Mouse (Mus musculus) ES-Bruce4 (cell line): ENCODE results near the gene Vax1. TPM values are rescaled to one million over a fixed set of nuclear protein-coding genes. Genes with fewer than 3 reads are reported as not detected.

ENCODE experiments used
- H3K27ac ChIP-seq: 2 replicates; pipeline ENCODE4 v1.5.1; 2012; ENCODE audit warnings: low read length, inconsistent platforms; ENCODE audit not compliant: insufficient read depth
- H3K27me3 ChIP-seq: 2 replicates; pipeline ENCODE4 v1.6.1; 2012; ENCODE audit warnings: mild to moderate bottlenecking, low read length, inconsistent platforms; ENCODE audit not compliant: control insufficient read depth, poor library complexity, insufficient read depth, severe bottlenecking
- H3K36me3 ChIP-seq: 2 replicates; pipeline ENCODE4 v1.6.1; 2012; ENCODE audit warnings: inconsistent platforms, mild to moderate bottlenecking, low read length, moderate library complexity; ENCODE audit not compliant: control insufficient read depth, poor library complexity, insufficient read depth, severe bottlenecking
- H3K4me1 ChIP-seq: one replicate; pipeline ENCODE4 v1.8.1; 2011; ENCODE audit warnings: low read length; ENCODE audit not compliant: control insufficient read depth, insufficient read depth
- H3K4me3 ChIP-seq: 2 replicates; pipeline ENCODE4 v1.5.1; 2011; ENCODE audit warnings: low read depth, mild to moderate bottlenecking, low read length
- H3K9ac ChIP-seq: 2 replicates; pipeline ENCODE4 v1.6.1; 2012; ENCODE audit warnings: low read depth, mild to moderate bottlenecking, inconsistent platforms; ENCODE audit not compliant: poor library complexity, severe bottlenecking
- H3K9me3 ChIP-seq: replicated peaks from 2 replicates; pipeline ENCODE4 v1.6.1; 2012; ENCODE audit warnings: mild to moderate bottlenecking, low read length, inconsistent platforms; ENCODE audit not compliant: control insufficient read depth, poor library complexity, insufficient read depth, severe bottlenecking
- CTCF ChIP-seq: IDR thresholded peaks from one replicate; pipeline ENCODE4 v1.8.1; 2011; ENCODE audit warnings: low read depth, low read length
- EP300 ChIP-seq: IDR thresholded peaks from 2 replicates; pipeline ENCODE4 v1.6.1; 2011; ENCODE audit warnings: low read depth, low read length; ENCODE audit not compliant: insufficient read depth
- POLR2A ChIP-seq: IDR thresholded peaks from one replicate; pipeline ENCODE4 v1.8.1; 2011; ENCODE audit warnings: low read length; ENCODE audit not compliant: insufficient read depth
- polyA plus RNA-seq: library from polyadenylated mRNA; stranded (reverse); fragments of >200 nt; gene quantifications from 2 replicates; pipeline ENCODE4 v1.2.4, GENCODE M21; 2011; ENCODE audit warnings: low read depth; ENCODE audit not compliant: missing spikeins, insufficient read depth, insufficient read length

The Vax1 gene
- polyA plus RNA-seq, 1 experiment, result not detected

- Histone ChIP-seq H3K9me3 (no peaks in the 10 kb centered on the region), H3K4me1 (no peaks in the 10 kb centered on the region), H3K4me3 (0 out of 2 replicates have a peak overlapping the region, but pooled peaks have one; percentile 20), H3K27me3 (peaks cover 55% of the 10 kb centered on the region), H3K9ac (peak overlapping the region; percentile 72), H3K36me3 (no peaks in the 10 kb centered on the region), H3K27ac (no peak overlapping the region)
- no peak for TF ChIP-seq POLR2A
- no peak for TF ChIP-seq CTCF
- TF ChIP-seq EP300, result no peak
Measured at GRCm38 (mm10) chr19:59166879-59167278, 3.0 kb downstream of the Vax1 start.

DNA sequence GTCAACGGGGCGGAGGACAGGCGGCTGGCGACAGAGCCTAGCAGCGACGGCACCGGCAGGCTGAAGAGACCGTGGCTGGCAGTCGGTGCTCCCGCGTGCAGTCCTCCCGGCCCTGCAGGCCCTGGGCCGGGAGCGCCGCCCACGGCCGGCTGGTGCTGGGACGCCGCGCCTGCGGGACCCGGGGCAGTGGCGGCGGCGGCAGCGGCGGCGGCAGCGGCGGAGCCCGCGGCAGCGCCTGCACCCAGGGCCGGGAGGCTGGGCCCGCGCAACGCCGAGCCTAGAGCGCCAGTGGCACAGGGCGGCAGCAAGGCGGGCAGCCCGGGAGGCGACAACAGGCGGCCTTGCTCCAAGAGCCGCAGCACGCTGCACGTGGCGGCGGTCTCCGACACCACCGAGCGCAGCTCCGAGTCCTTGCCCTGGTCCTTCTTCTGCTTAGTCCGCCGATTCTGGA, 3.5 kb downstream of the Vax1 start:
- H3K27ac ChIP-seq, result no peak overlapping the region
- peaks cover 50% of the 10 kb centered on the region for H3K27me3 ChIP-seq
- no peaks in the 10 kb centered on the region for H3K4me1 ChIP-seq
- no peaks in the 10 kb centered on the region for H3K9me3 ChIP-seq
- TF ChIP-seq CTCF (no peak), POLR2A (no peak), EP300 (no peak)
- peak overlapping the region; percentile 72 for H3K9ac ChIP-seq
- peak overlapping the region; percentile 63 for H3K4me3 ChIP-seq
- no peaks in the 10 kb centered on the region for H3K36me3 ChIP-seq

DNA sequence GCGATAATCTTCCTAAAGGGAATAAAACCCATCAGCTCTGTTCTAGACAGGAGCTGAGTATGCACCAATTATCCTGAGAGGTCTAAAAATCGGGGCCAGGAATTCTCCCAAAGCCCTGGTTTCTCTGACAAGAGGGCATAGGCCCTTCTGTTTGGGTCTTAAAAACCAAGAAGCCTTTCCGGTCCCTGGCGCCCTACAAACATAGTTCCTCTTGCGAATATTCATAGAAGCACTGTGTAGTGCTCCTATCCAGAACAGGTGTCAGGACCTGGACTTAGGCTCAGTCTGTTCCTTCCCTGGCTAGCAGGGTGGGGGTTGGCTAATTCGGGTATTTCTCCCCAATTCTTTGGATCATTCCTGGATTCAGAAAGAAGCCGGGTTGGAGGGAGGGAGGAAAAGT, 4.3 kb downstream of the Vax1 start:
- peaks cover 43% of the 10 kb centered on the region for H3K27me3 ChIP-seq
- no peak overlapping the region for H3K4me3 ChIP-seq
- H3K9me3 ChIP-seq, result no peaks in the 10 kb centered on the region
- no peaks in the 10 kb centered on the region for H3K36me3 ChIP-seq
- H3K27ac ChIP-seq, result no peak overlapping the region
- no peak overlapping the region; the same call in 1 of the 2 replicates for H3K9ac ChIP-seq
- TF ChIP-seq POLR2A (no peak), CTCF (no peak), EP300 (no peak)
- H3K4me1 ChIP-seq, result no peaks in the 10 kb centered on the region

DNA sequence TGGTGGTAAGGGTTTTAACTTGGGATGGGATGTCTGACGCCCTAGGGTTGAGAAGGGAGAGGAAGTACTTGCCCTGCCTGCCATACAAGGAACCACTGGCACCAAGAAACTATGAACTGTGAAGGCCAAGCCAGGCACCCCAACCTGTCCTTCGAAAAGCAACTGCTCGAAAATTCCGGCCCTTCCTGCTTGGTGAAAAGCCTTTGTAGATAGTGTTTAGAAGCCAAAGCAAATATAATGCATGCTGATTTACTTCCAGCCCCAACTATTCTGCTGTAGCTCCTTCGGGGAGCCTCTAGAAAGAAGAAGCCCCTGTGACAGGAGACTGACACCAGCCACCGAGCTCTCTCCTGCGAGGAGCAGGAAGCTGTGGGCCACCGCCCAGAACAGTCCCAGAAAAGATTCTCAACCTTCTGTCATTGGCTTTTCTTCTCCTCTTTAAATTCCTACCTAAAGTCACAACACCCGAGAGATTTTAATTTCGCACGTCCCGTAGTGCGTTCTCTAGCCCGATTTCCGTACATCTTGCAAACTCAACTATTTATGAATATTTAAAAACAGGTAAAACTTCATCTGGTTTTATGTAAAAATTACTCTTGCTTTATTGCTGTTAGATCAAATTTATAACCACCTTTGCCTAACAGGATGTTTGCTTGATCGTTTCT, 4.8 kb downstream of the Vax1 start:
- Histone ChIP-seq H3K9ac (no peak overlapping the region), H3K4me3 (no peak overlapping the region), H3K27me3 (peaks cover 38% of the 10 kb centered on the region), H3K9me3 (no peaks in the 10 kb centered on the region), H3K4me1 (no peaks in the 10 kb centered on the region), H3K36me3 (no peaks in the 10 kb centered on the region), H3K27ac (no peak overlapping the region)
- TF ChIP-seq POLR2A, result no peak
- TF ChIP-seq CTCF, result no peak
- TF ChIP-seq EP300, result no peak

- Histone ChIP-seq H3K9me3 (no peaks in the 10 kb centered on the region), H3K27ac (no peak overlapping the region), H3K9ac (no peak overlapping the region), H3K4me1 (no peaks in the 10 kb centered on the region), H3K36me3 (no peaks in the 10 kb centered on the region), H3K27me3 (peaks cover 29% of the 10 kb centered on the region), H3K4me3 (no peak overlapping the region)
- TF ChIP-seq CTCF, result no peak
- no peak for TF ChIP-seq POLR2A
- no peak for TF ChIP-seq EP300
Measured at GRCm38 (mm10) chr19:59164111-59164510, 5.7 kb downstream of the Vax1 start.

DNA sequence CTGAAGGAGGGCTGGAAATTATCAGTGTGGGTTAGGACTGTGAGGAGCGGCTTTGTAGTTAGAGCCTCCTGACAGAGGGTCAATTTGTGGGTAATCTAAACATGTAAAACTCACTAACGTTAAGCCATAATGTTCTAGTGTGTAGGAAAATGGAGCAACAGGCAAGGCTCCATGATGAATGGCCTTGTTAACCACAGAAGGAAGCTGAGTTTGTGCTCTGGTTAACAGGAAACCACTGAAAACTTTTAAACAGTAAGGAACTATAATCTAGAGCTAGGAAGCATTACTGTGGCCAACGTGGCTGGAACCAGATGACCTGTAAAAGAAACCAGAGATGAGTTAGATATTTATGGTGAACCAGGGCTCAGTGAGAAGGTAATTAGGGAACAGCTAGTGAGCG, 13.2 kb downstream of the Vax1 start:
- H3K27me3 ChIP-seq, result no peaks in the 10 kb centered on the region; the same call in 1 of the 2 replicates
- no peak overlapping the region for H3K27ac ChIP-seq
- no peak overlapping the region for H3K4me3 ChIP-seq
- no peak overlapping the region for H3K9ac ChIP-seq
- H3K4me1 ChIP-seq, result no peaks in the 10 kb centered on the region
- no peaks in the 10 kb centered on the region for H3K36me3 ChIP-seq
- no peak for TF ChIP-seq CTCF
- no peaks in the 10 kb centered on the region for H3K9me3 ChIP-seq
